Mouse (Mus musculus): ENCODE data around the gene Atox1. TPM values are rescaled to one million over a fixed set of nuclear protein-coding genes. Genes with fewer than 3 reads are reported as not detected.

Atox1 gene
- total RNA-seq (2023): 54.7 TPM

DNA sequence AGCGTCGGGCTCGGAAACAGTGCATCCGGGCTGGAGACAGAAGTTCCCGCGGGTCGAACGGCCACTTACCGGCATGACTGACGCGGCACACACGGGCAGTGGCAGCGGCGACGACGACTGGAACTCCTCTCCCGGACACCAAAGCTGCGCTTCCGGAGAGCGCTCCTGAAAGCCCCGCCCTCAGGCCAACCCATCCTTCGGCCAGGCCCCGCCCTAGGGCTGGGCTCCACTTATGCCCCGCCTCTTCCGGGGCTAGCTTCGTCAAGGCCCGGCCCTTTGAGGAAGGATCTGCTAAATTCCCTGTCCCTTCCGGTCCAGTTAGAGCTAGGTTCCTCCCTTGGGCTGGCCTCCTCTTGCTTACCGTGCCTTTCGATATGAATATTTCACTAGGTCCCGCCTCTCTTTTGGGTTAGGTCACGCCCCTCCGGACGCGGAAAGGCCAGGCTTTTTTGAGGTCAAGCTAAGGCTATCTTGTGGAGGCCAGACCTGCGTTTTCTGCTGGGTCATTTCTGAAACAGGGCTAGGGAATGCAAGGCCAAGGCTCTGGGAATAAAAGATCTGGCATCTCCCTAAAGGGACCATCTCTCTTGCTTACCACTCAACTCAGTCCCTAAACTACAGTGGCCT, at the start of gene Atox1:
TSS of gene Atox1 (minus strand) at position 221 of the 627 bp plus-strand sequence.

DNA sequence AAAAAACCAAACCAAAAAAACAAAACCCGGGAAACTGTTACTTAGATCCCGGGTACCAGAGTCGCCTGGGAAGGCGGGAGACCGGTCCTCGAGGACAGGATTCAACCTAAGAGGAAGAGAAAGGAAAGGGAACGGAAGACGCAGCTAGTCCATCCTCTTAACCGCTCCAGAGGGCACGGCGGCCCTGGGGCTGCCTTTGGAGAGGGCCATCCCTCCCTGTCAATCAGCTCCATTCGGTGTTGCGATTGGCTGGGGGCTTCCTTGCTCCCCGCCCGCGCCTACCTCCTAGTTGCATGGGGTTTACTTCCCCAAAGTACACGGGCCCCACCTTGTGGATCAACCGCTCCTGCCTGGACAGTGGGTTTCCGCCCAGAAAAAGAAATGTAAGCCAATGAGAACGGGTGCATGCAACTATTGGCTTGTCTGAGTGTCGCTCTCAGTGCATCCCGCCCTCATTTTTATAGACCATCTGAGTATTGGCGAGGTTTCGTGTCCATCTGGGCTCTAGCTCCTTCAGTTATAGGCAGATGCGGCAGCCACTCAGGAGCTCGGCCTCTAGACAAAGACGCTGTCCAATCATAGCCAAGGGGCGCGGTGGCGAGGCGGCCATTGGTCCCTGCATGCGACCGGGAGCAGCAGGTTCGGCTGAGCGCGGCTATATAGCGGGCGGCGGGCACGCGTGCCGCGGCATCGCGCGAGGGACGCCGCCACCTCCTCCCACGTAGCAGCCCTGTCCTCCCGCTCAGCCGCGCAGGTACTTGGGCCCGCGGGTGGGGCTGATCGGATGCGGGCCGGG, 8.2 kb upstream of the Atox1 start, which contains the start of gene G3bp1:
TSS of gene G3bp1 (plus strand) at position 638 of the 796 bp plus-strand sequence.

DNA sequence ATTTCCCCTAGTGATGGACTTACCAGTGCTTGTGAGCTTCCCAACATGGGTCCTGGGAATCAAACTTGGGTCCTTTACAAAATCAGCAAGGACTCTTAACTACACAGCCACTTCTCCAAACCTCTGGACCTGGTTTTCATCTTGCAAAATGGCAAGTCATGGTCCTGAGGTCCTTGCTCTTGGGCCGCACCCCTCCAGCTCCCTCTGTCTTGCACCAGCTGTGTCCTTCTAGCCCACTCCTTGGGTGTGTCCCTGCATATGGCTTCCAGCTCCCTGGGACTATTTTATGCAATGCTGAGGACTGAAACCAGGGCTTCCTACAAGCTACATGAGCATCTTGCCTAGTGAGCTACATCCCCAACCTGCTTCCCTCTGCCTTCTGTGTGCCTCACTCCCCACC, 38.1 kb downstream of the Atox1 start, which contains the start of gene Sparc:
TSS of gene Sparc (minus strand) at position 206 of the 400 bp plus-strand sequence.

Other genes with a start within 250 kb of the Atox1 start
- 0.24 TPM for gene Fat2, start 124.7 kb downstream of the Atox1 start, total RNA-seq (2023)
- 2.4 TPM for gene Sparc, start 38.1 kb downstream of the Atox1 start, total RNA-seq (2023)
- 85.9 TPM for gene G3bp1, start 8.4 kb upstream of the Atox1 start, total RNA-seq (2023)
- not detected for gene Glra1, start 147.0 kb upstream of the Atox1 start, total RNA-seq (2023)